Mouse (Mus musculus): ENCODE measurements around the gene Wipf1. TPM values are rescaled to one million over a fixed set of nuclear protein-coding genes. Genes with fewer than 3 reads are reported as not detected.

Wipf1 gene
- 100 to 1,000 TPM; 183 to 197 TPM for total RNA-seq (2023)

DNA sequence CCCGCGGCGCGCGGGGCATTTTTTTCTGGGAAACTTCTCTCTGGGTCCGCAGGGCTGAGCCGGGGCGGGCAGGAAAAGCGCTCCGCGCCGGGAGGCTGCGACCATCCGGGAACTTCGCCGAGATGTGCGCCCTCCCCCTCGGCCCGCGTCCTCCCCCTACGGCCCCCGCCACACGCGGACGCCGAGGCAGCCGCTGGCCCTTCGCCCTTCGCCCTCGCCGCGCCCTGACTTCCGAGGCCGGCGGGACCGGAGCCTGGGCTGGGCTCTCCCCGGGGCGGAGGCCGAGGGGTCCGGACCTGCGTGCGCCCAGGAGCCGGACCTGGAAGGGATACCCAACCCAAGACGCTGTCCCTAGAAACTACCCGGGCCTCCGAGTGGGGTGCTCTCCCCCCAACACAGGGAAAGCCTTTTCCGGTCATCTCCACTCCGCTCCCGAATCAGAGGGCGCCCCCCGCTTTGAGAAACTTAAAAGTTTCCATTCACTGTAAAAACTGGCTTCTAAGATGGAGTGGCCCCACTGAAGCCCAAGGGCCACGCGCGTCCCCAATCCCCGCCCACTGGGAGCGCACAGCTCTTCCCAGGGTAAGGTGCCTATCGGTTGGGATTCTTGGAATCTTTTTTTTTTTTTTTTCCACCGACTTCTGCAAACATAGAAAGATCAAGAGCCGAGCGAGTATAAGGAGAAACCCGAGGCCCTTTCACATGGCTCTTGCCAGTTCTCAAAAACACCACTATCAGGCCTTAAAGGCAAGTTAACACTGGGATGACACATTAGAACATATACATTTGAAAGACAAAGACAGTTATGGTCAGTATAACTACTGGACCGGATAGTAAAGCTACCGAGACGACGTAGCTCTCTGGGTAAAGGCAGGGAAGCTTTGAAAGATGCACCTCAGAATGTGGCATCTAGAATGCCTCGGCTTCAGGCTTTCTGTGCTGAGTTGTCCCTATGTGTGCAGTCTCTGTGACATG, at the start of gene Wipf1:
Gene Wipf1 (minus strand): TSS at position 379 of the 975 bp plus-strand sequence.

DNA sequence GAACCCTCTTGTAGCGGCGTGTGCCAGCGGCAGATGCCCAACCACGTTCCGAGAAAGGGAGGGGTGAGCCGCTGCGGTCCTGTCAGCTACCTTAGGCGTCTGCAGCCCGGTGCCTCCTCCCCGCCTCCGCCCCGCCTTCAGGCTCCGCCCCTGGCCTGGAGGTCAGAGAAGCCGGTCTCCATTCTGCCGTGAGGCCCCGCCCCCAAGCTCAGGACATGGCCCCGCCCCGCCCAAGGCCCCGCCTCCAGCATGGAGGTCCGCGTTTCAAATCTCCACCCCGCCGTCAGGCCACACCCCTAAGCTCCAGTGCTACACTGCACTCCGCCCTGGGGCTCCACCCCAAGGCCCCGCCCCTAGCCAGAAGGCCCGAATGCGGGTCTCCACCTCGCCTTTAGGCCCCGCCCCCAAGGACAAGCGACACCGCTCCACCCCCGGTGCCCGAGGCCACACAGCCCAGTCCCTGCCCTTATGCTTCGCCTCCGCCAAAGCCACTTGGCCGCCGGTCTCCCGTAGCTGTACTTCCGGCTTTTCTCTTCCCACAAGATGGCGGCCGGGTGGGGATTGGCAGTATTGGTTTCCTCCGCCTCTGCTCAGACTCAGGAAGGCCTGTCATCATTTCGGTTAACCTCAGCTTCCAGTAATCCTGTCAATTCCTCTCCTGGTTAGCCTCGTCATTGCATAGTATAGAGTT, 143.0 kb downstream of the Wipf1 start, which contains the start of gene Gpr155:
Gene Gpr155 (minus strand): TSS at position 217 of the 691 bp plus-strand sequence.

Other genes starting within 250 kb of the Wipf1 start
- 1 to 10 TPM; 4.3 to 4.4 TPM for gene Scrn3, start 217.1 kb downstream of the Wipf1 start, total RNA-seq (2023)
- 10 to 100 TPM; 22.7 to 25.5 TPM for gene Cir1, start 217.0 kb downstream of the Wipf1 start, total RNA-seq (2023)
- 1 to 10 TPM; 3.4 to 4.4 TPM for gene Gpr155, start 143.2 kb downstream of the Wipf1 start, total RNA-seq (2023)
- gene Chrna1, start 50.6 kb upstream of the Wipf1 start, total RNA-seq (2023) = under 1 TPM in 1 of 2 experiments, not detected in 1; 0.11 TPM
- not detected for gene Chn1, start 245.6 kb upstream of the Wipf1 start, total RNA-seq (2023)

All from neutrophil, adult 59 days (primary cell).